Mouse (Mus musculus) kidney, postnatal 0 days (tissue): Measurements from ENCODE around the gene Aspdh. TPM values are rescaled to one million over a fixed set of nuclear protein-coding genes. Genes with fewer than 3 reads are reported as not detected.

Experiments
- ATAC-seq: fragments of 200-750 bp; cut with Nextera tagmentation; replicated peaks from 2 replicates; pipeline ENCODE4 v1.8.0; 2017; ENCODE audit warnings: low read depth, moderate number of reproducible peaks, moderate TSS enrichment, moderate library complexity; ENCODE audit not compliant: low FRiP score
- DNase-seq: peaks from one replicate; pipeline ENCODE4 v3.0.0-alpha.2; 2016; ENCODE audit warnings: low spot score
- H3K27ac ChIP-seq: fragments of 300-500 bp; sonication (generic); 2 replicates; pipeline ENCODE4 v1.5.1; 2014; ENCODE audit warnings: mild to moderate bottlenecking
- H3K27me3 ChIP-seq: fragments of 300-500 bp; sonication (generic); 2 replicates; pipeline ENCODE4 v1.6.1; 2014; ENCODE audit warnings: low read length, mixed read lengths; ENCODE audit not compliant: insufficient read depth
- H3K36me3 ChIP-seq: fragments of 300-500 bp; sonication (generic); 2 replicates; pipeline ENCODE4 v1.6.1; 2014; ENCODE audit warnings: low read length, mixed read lengths; ENCODE audit not compliant: insufficient read depth
- H3K4me1 ChIP-seq: fragments of 300-500 bp; sonication (generic); replicated peaks from 2 replicates; pipeline ENCODE4 v1.6.1; 2014; ENCODE audit warnings: antibody characterized with exemption, low read length, mixed read lengths; ENCODE audit not compliant: insufficient read depth
- H3K4me2 ChIP-seq: fragments of 300-500 bp; sonication (generic); 2 replicates; pipeline ENCODE4 v1.6.1; 2014; ENCODE audit warnings: mild to moderate bottlenecking, low read length, moderate library complexity, mixed read lengths
- H3K4me3 ChIP-seq: fragments of 300-500 bp; sonication (generic); replicated peaks from 2 replicates; pipeline ENCODE4 v1.5.1; 2014; ENCODE audit warnings: low read depth, low read length
- H3K9ac ChIP-seq: fragments of 300-500 bp; sonication (generic); 2 replicates; pipeline ENCODE4 v1.6.1; 2014; ENCODE audit warnings: low read depth, low read length
- H3K9me3 ChIP-seq: fragments of 300-500 bp; sonication (generic); replicated peaks from 2 replicates; pipeline ENCODE4 v1.6.1; 2016; ENCODE audit warnings: low read length, inconsistent platforms, mixed read lengths
- CTCF ChIP-seq: IDR thresholded peaks from 2 replicates; pipeline ENCODE4 v1.5.1; 2016; ENCODE audit warnings: antibody characterized with exemption, low read depth, mild to moderate bottlenecking, moderate library complexity
- WGBS: fragments of 180-500 bp; shearing (Covaris S2); extraction: QIAGEN DNeasy Blood & Tissue Kit; methylation state at CpG from one replicate; pipeline ENCODE4 v1.1.7; 2014; 5-methylcytosine and 5-hydroxymethylcytosine counted together
- polyA plus RNA-seq: library from polyadenylated mRNA; unstranded; fragments of >200 nt; fragmentation: Nextera tagmentation; extraction: Ambion mirVana; gene quantifications from 2 replicates; pipeline ENCODE4 v1.2.1, GENCODE M21; 2015

Gene Aspdh
- polyA plus RNA-seq = 5.4 and 5.8 TPM in 2 replicates

GRCm38 (mm10) chr7:44465111-44465510 is at the start of gene Aspdh:
Gene Aspdh (plus strand): TSS chr7:44465391.
- H3K27me3 ChIP-seq = peaks cover 28% of the 10 kb centered on the region
- no peak for ATAC-seq
- WGBS = 65% methylated on average over 2 of the region's 2 CpGs

GRCm38 (mm10) chr7:44427666-44428065 is 37.5 kb upstream of the Aspdh start:
- no peak for DNase-seq
- no peak for TF ChIP-seq CTCF
- H3K36me3 ChIP-seq = no peaks in the 10 kb centered on the region
- H3K9ac ChIP-seq = no peak overlapping the region
- 10% methylated on average over 8 of the region's 8 CpGs for WGBS
- H3K4me3 ChIP-seq = no peak overlapping the region
- H3K9me3 ChIP-seq = no peaks in the 10 kb centered on the region
- no peak overlapping the region for H3K4me2 ChIP-seq
- no peaks in the 10 kb centered on the region; the same call in none of the 2 replicates for H3K4me1 ChIP-seq
- no peak for ATAC-seq
- H3K27ac ChIP-seq = no peak overlapping the region
- peaks cover 23% of the 10 kb centered on the region; the same call in 1 of the 2 replicates for H3K27me3 ChIP-seq

More at GRCm38 (mm10) chr7:44465111-44465510, at the start of gene Aspdh:
- DNase-seq = no peak
- peaks cover 12% of the 10 kb centered on the region; the same call in 1 of the 2 replicates for H3K4me1 ChIP-seq
- H3K9ac ChIP-seq = no peak within 1 kb of the TSS
- no peak within 1 kb of the TSS for H3K4me3 ChIP-seq
- no peaks in the 10 kb centered on the region for H3K9me3 ChIP-seq
- H3K27ac ChIP-seq = no peak within 1 kb of the TSS
- TF ChIP-seq CTCF = no peak
- H3K4me2 ChIP-seq = no peak within 1 kb of the TSS
- no peaks in the 10 kb centered on the region for H3K36me3 ChIP-seq

GRCm38 (mm10) chr7:44428171-44428950 is 36.8 kb upstream of the Aspdh start:
- Histone ChIP-seq H3K27me3 (peaks cover 23% of the 10 kb centered on the region; the same call in 1 of the 2 replicates), H3K4me2 (peak overlapping the region; percentile 55), H3K9ac (peak overlapping the region; percentile 28), H3K4me3 (peak overlapping the region; percentile 16; the same call in 1 of the 2 replicates), H3K36me3 (no peaks in the 10 kb centered on the region), H3K27ac (no peak overlapping the region), H3K9me3 (no peaks in the 10 kb centered on the region), H3K4me1 (no peaks in the 10 kb centered on the region; the same call in none of the 2 replicates)
- 2% methylated on average over 16 of the region's 38 CpGs for WGBS
- no peak for ATAC-seq
- DNase-seq = no peak
- TF ChIP-seq CTCF = no peak

- Histone ChIP-seq H3K27me3 (peaks cover 23% of the 10 kb centered on the region; the same call in 1 of the 2 replicates), H3K4me2 (peak within 1 kb of the TSS; percentile 55), H3K36me3 (no peaks in the 10 kb centered on the region), H3K4me3 (peak within 1 kb of the TSS; percentile 35), H3K9ac (peak within 1 kb of the TSS; percentile 28), H3K9me3 (no peaks in the 10 kb centered on the region), H3K27ac (no peak within 1 kb of the TSS), H3K4me1 (no peaks in the 10 kb centered on the region; the same call in none of the 2 replicates)
- ATAC-seq (no peak), DNase-seq (no peak)
- under 1% methylated on average over 40 of the region's 69 CpGs for WGBS
- TF ChIP-seq CTCF = no peak
These were observed 36.1 kb upstream of the Aspdh start, which contains the start of gene Lrrc4b for GRCm38 (mm10) chr7:44428968-44429521. Gene Lrrc4b (plus strand): TSS chr7:44429018.

GRCm38 (mm10) chr7:44429534-44430488 is 35.4 kb upstream of the Aspdh start:
- no peaks in the 10 kb centered on the region for H3K36me3 ChIP-seq
- WGBS = 4% methylated on average over 29 of the region's 32 CpGs
- DNase-seq (no peak), ATAC-seq (0 out of 2 replicates have a peak, but pooled peaks have one; percentile 19)
- no peak for TF ChIP-seq CTCF
- H3K9ac ChIP-seq = no peak overlapping the region
- no peaks in the 10 kb centered on the region for H3K9me3 ChIP-seq
- peaks cover 23% of the 10 kb centered on the region; the same call in 1 of the 2 replicates for H3K27me3 ChIP-seq
- H3K27ac ChIP-seq = no peak overlapping the region
- peak overlapping the region; percentile 55 for H3K4me2 ChIP-seq
- peak overlapping the region; percentile 35 for H3K4me3 ChIP-seq
- no peaks in the 10 kb centered on the region; the same call in none of the 2 replicates for H3K4me1 ChIP-seq

GRCm38 (mm10) chr7:44432550-44432949 is 32.6 kb upstream of the Aspdh start:
- peaks cover 21% of the 10 kb centered on the region; the same call in 1 of the 2 replicates for H3K27me3 ChIP-seq
- DNase-seq = no peak
- no peaks in the 10 kb centered on the region for H3K9me3 ChIP-seq
- WGBS = 70% methylated on average over 6 of the region's 6 CpGs
- no peak overlapping the region for H3K9ac ChIP-seq
- ATAC-seq = no peak
- no peak overlapping the region for H3K27ac ChIP-seq
- no peak overlapping the region for H3K4me2 ChIP-seq
- no peaks in the 10 kb centered on the region for H3K36me3 ChIP-seq
- no peak overlapping the region for H3K4me3 ChIP-seq
- no peak for TF ChIP-seq CTCF
- no peaks in the 10 kb centered on the region; the same call in none of the 2 replicates for H3K4me1 ChIP-seq
